Mouse (Mus musculus): ENCODE results near the gene Nr5a2.
"Not testable (repeated sequence)": the region's sequence is repeated elsewhere in the genome, so short reads cannot be mapped to it uniquely, and the experiment has no call there.

Gene Nr5a2

GRCm38 (mm10) chr1:136839202-136839601, 121.0 kb downstream of the Nr5a2 start:
- DNase-seq (ENCODE audit: low spot score), result no peak

- DNase-seq (ENCODE audit: low spot score), result no peak
These were observed 127.7 kb downstream of the Nr5a2 start for GRCm38 (mm10) chr1:136832305-136833152.

GRCm38 (mm10) chr1:136830992-136831391, 129.3 kb downstream of the Nr5a2 start:
- DNase-seq (ENCODE audit: low spot score), result no peak

GRCm38 (mm10) chr1:136829931-136830330, 130.3 kb downstream of the Nr5a2 start:
- no peak for DNase-seq (ENCODE audit: low spot score)

GRCm38 (mm10) chr1:136823897-136824296, 136.4 kb downstream of the Nr5a2 start:
- DNase-seq (ENCODE audit: low spot score), result no peak

- DNase-seq (ENCODE audit: low spot score), result no peak
These were observed 159.6 kb downstream of the Nr5a2 start for GRCm38 (mm10) chr1:136800625-136801024.

- no peak for DNase-seq (ENCODE audit: low spot score)
These were observed 163.7 kb downstream of the Nr5a2 start for GRCm38 (mm10) chr1:136796361-136797090.

- not testable (repeated sequence) for DNase-seq (ENCODE audit: low spot score)
These were observed 167.0 kb downstream of the Nr5a2 start for GRCm38 (mm10) chr1:136792957-136793883.
